Mouse (Mus musculus): ENCODE data around the gene Grasp.

Grasp gene

DNA sequence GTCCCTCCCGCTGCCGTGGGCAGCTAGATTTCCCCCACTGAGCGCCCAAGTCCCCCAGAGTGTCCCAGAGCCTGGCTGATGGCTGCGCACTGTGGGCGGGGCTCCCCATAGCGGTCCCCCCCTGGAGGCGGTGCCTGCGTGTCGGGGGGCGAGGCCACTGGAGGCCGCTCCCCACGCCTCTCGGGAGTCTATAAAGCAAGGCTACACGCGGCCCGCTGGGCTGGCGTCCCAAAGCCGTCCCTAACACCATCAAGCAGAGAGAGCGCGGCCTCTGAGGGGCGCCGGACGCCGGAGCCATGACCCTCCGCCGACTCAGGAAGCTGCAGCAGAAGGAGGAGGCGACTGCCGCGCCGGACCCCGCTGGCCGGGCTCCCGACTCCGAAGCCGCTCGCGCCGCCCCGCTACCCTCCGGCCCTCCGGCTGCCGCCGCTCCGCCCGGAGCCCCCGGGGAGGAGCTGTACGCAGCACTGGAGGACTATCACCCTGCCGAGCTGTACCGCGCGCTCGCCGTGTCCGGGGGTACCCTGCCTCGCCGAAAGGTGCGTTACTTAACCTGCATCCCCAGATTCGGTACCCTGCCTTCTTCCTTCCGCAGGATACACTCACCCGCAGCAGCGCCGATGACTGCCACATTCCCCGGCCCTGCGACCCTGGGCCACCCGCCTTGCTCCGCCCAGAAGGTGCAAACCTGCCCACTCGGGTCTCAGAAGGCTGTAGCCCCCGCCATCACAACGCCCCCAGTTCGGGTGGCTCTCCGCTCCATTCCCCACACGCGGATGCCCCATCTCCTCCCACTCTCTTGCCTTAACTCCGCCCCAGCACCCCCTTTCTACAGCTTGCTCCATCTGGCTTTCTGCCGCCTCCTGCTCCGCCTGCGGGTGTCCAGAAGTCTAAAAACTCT is at the start of gene Grasp:
TSS of gene Grasp (plus strand) at position 183 of the 901 bp plus-strand sequence.
- peak; percentile 84 for DNase-seq (ENCODE audit: low spot score)

DNA sequence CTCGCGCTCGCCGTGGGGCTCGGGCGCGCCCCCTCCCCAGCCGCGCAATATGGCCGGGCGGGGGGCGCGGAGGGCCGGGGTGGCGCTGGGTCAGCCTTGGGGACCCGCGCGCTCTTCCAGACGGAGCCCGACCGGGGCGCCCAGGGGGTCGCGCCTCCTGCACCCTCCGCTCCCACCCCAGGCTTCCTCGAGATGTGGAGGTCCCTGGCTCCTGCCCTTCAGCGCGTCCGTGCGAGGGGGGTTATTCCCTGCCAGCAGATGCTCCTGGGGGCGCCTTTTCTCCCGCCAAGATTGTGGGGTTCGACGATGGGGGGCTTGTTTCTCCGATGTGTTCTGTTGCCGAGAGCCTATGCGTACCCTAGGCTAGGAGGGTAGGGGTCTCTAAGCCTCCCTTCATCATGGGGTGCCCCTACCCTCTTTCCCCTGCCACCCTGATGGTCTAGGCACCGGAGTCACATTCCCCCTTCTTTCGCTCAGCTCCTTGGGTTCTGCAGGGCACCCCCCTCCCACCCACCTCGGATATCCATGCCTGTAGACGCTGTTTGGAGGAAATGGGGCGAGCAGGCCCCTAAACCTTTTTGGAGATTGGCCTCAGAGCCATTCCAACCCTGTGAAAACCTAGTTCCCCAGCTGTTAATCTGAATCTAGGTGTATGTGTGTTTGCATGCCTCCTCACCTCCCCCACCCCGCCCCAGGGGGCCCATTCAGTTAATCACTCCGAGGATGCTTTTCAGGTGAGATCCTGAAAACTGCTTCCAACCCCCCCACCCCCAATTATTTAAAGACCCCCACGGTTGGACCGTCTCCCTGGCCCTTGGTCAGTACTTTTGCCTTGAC is 49.5 kb upstream of the Grasp start:
- no peak for DNase-seq (ENCODE audit: low spot score)

DNA sequence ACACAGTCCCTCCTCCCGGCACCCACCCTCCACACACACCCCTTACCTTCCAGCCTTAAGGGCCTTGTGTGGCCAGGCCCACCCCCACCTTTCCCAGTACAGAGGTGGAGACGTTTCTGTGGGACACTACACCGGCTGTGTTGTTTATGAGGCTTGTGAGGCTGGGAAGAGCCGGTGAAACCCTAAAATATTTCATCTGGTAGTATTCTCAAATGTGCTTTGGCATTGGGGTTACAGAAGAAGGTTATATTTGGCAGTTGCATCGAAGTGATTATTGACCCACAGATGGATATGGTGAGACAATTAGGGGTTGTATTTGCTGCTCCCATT is 48.9 kb upstream of the Grasp start:
- DNase-seq (ENCODE audit: low spot score), result no peak

DNA sequence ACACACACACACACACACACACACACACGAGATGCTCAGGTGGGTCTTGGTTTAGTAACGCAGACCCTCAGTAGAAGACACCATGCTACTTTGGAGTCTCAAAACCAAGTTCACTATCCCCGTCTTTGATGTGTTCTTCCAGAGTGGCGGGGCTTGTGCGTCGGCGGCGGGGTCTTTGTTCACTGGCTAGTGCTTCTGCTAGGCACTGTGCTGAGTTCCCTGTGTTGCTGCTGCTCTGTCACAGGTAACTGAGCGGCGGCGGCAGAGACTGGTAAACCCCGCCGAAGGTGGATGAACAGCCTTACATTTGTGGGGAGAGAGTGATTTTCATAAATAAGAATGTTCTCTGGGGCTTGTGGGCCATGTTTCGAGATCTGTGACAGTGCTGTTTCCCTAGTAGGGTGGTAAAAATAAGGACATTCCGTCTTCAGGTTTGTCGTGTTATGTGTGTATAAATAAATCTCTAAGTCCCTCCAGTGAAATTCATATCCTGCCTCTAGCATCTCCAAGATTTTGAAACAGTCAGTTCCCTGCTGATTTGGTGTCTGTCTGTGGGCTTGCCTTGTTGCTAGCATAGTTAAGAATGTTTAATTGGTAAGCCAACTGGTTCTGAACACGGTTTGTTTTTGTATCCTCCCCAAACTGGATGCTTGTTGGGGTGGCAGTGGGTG is 48.2 kb upstream of the Grasp start:
- no peak for DNase-seq (ENCODE audit: low spot score)

DNA sequence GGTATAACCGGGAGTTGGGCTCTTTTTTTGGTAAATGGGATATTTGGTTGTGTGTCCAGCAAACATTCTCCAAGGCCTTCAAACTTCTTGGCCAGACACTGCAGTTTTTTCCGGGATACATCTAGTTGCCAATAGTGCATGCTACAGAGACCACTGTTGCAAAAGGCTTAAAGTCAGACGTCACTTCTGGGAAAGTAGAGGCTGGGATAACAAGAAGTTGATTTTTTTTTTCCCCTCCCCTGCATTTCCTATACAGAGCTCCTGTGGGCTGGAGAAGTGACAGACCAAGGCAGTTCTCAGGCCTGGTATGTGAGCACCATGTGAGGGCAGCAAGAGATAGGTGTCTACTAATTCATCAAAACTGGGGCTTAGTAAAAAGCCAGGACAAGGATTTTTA is 47.7 kb upstream of the Grasp start:
- no peak for DNase-seq (ENCODE audit: low spot score)

DNA sequence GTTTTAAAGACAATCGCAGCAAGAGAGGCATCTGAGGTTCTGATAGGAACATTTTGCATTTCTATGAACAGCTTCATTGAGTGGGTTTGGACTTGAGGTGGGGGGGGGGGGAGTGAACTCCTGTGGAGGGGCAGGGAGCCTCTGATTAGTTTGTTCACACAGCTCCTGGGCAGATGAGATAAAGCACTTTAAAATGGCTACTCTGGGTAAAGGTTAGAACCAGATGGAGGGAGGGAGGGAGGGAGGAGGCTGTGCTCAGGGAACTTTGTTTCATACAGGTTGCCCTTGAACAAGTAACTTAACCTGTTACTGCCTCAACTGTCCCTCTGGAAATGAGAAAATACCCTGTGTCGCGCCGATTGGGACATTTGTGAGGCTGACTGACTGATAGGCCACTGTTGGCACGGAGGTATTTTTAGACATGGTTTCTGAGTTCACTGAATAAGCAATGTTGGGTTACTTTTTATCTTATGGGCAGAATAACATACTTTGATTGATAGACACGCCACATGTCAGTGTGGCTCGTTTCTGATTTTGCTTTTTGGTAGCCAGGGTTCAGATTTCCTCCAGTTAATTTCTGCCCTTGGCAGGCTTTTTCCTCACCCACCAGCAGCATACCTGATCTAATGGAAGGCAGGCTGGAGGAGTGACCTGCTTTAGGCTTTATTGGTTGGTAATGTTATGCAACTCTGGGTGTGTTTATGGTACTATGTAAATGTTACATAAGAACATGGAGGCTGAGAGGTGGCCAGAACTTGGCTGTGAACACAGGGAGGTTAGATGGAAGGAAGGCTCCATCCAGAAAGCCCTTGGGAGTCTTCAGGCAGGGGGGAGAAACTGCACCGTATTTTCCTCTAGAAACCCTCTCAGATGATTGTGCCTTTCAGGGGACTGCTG is 46.9 kb upstream of the Grasp start:
- DNase-seq (ENCODE audit: low spot score), result no peak

DNA sequence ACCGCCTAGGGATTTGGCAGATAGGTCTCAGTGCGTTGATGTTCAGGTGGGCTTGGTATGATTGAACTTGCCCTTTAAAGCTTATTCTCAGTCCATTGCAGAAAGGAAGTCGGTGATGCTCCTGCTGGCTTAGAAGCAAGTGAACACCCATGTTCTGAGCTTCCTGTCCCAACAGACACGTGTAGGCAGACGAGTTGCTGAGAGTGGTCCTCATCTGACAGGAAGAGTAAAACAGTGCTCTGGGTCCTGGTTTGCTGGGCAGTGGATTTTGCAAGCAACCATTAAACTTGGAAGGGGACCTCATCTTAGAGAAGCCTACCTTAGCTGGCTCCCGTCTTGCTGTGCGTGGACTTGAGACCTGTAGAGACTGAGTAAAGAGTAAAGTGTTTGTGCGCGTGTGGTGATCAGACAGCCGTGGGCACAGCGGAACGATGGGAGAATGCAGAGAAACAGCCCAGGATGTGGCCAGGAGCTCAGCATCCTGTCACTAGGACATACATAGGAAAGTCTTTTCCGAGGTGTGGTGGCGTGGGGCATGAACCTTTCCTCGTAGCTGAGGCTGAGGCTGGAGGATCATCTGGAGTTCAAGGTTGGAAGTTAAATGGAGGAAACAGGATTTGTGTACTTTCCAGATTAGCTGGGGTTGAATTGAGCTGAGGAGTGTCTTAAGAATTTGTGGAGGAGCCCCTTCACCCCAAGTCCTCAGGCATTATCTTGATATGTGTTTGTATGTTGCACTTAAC is 43.5 kb upstream of the Grasp start:
- DNase-seq (ENCODE audit: low spot score), result no peak

DNA sequence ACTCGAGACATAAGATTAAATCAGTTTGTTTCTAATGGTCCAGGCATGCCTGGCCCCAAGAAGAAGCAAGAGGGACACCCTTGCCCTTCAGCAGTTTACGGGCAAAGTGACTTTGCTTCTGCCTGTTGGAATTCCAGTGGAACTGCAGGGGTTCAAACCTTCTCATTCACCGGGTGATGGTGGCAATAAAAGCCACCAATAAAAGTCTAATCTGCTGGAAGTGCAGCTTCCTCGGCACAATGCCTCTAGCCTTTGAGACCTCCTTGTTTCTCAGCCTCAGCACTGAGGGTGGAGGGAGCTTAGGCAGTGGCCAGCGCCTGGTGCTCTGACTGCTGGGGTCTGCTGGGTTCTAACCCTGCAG is 42.9 kb upstream of the Grasp start:
- DNase-seq (ENCODE audit: low spot score), result no peak

DNA sequence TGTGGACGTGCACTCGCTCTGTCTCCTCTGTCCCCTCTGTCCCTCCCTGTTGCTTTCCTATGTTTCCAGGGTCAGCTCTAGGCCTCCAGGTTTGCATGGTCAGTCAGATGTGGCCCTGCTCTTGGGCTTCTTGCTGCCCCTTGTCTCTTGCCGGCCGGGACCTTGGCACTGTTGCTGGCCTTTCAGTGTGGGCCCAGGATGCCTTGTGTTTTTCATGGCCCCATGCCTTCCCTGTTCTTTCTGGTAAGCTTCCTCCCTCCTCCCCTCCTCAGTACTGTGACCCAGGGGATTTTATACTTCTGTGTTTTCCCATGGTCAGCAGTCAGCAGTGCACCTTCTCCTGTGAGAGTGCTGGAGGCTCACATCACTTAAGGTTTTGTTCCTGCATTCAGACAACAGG is 42.5 kb upstream of the Grasp start:
- no peak for DNase-seq (ENCODE audit: low spot score)

DNA sequence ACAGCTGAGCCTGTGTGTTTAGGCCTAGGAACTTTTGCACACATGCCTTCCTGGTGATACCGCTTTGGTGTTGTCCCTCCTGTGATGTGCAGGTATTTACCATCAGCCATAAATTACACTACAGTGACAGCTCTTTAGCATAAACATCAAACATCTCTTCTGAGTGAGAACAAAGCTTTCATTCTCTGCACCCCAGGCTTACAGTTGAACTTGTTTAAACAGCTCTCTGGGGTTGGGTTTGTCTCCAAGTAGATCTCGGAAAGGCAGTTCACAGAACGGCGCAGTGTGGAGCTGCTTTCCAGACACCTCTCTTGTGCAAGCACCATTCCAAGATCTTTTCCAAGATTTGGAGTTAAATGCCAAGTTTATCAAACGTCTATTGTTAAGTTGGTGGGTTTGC is 41.3 kb upstream of the Grasp start:
- no peak for DNase-seq (ENCODE audit: low spot score)

DNA sequence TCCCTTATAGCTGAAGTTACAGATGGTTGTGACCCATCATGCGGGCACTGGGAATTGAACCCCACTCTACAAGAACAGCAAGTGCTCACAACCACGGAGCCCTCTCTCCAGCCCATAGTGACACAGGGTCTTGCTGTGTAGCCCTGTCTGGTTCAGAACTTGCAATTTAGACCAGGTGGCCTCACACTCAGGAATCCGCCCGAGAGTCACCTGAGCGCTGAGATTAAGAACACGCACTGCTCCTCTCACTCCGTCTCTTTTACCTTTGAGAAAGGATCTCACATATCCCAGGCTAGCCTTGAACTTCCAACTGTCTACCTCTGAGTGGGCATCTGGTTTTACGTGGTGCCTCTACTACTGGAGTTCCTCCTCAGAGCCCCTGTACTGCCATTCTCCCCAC is 39.7 kb upstream of the Grasp start:
- no peak for DNase-seq (ENCODE audit: low spot score)

DNA sequence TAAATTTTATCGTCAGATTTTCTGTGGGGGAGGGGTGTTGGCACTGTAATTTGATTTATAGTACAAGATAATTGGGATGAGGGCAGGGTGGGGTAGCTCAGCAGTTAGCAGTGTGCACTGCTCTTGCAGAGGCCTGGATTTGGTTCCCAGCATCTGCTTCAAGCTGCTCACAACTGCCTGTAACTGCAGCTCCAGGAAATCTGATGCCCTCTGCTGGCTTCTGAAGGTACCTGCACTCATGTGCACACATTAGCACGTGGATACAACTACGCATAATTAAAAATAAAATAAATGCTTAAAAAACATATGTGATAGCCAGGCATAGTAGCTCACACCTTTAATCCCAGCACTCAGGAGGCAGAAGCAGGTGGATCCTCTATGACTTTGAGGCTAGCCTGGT is 38.4 kb upstream of the Grasp start:
- no peak for DNase-seq (ENCODE audit: low spot score)

DNA sequence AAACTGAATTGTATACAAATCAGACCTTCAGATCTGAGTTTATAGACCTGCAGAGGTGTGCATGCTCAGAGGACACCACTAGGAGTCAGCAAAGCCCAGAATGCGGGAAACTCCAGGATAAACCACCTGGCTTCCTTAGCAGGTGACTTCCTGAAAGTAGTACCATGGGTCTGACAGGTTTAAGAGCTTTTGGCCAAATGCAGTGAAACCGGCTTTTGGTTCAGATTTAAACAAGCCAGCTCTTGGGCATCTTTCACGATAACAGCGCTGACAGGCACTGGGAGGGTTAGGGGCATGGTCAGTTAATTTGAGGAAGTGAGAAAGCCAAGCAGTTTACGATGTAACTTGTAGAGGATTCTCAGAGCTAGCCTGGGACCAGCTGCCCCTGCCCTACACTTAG is 36.1 kb upstream of the Grasp start:
- no peak for DNase-seq (ENCODE audit: low spot score)

DNA sequence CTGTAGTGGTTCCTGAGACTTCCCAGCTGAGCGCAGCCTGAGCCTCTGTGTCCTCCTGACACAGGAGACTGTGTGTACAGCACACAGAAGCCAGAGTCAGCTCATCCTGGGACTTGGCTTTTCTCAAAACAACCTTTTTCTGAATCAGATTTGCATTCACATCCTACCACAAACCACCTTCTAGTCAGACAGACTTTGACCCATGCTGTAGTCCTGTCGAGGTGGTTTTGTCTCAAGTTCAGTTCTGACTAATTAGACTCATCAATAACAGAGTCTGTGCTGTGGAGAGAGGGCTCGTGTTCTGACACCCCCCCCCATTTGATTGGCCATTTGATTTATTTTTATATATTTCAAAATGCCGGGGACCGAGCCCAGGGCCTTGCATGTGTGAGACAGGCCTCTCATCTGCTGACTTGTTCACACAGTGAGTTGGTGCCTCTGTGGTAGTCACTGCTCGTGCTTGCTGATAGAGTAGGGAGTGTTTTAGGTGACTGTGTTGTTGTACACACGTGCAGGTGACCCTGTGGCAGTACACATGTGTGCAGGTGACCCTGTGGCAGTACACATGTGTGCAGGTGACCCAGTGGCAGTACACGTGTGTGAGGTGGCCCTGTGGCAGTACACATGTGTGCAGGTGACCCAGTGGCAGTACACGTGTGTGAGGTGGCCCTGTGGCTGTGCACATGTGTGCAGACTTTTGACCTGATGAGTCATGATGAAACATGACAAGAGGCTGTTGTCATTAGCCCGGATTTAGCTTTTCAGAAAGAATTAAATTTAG is 33.8 kb upstream of the Grasp start:
- no peak for DNase-seq (ENCODE audit: low spot score)

DNA sequence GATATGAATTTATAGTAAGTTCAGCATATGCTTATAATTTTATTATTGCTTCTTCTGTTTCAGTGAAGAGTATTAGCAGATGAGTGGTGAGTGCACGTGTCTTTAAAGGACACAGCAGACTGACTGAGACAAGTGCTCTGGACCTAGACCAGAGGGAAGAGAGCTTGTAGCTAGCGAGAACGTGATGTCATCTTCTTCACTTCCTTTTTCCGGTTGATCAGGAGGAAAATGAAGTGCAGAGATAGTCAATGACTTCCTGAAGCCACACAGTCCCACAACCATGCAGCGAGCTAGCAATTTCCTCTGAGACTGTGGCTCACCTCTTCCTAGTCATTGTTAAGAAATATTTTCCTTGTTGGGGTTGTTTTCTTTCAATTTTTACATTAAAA is 33.2 kb upstream of the Grasp start:
- no peak for DNase-seq (ENCODE audit: low spot score)

DNA sequence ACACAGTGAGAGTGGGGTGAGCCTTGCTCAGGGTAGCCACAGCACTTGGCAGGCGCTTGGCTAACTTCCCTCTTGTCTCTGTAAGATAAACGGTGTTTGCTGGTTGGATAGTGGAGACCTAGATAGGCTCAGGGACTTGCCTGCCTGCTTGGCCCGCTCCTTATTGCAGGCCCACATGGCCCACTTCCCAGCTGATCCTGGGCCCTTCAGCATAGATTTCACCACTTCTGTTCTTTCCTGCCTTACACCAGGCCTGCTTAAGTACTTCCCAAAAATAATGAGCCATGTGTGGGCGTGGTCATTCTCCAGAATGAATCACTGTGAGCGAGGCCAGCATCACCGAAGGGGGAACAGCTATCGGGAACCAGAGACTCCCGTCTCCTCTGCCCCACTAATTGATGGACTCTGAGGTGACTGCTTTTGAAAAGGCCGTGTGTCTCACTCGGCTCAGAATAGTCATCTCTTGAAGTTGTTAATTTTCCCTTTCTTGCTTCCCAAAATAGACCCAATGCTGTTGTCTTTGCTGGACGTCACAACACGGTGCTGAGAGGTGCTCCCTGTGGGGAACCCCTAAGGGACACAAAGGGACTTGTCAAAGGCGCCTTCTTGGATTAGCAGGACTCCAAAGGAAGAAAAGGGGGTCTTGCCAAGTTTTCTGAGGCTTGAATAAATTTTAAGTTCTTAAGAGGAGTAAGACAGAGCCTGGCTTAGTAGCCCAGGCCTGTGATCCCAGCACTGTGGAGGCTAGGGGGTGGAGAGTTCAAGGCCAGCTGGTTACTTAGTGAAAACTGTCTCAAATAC is 32.3 kb upstream of the Grasp start:
- no peak for DNase-seq (ENCODE audit: low spot score)

DNA sequence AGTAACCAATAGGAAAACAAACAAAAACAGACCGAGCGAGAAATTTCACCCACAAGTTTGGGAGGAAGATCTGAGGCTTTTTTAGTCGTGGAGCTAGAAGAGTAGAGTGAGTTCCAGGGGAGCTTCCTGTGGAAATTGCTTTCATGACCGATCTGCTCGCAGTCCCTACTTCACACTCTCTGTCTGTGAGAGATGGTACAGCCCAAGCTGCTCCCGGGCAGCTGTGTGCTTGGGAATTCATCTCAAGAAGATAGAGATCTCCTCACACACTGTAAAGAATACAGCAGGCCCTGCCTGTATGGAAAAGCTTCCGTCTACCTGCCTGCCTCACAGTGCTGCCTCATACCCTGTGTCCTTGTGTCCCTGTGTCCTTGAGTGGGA is 31.7 kb upstream of the Grasp start:
- no peak for DNase-seq (ENCODE audit: low spot score)

DNA sequence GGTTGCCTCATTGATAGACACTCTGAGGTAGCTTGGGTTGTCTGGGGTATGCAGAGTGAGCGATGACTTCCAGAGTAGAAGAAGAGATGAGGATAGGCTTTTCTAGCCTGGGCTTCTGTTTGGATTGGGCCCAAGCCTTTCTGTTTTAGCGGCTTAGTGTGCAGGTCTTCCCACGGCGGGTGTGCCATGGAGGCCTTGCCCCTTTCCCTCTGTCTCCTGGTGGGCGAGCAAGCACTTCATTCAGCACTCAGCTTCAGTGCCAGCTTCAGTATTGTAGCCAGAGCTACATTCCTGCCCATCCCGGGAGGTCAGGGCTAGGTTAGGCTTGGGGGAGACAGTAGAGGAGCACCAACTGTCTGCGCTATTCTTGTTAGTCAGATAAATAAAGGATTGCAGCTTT is 31.3 kb upstream of the Grasp start:
- DNase-seq (ENCODE audit: low spot score), result no peak

DNA sequence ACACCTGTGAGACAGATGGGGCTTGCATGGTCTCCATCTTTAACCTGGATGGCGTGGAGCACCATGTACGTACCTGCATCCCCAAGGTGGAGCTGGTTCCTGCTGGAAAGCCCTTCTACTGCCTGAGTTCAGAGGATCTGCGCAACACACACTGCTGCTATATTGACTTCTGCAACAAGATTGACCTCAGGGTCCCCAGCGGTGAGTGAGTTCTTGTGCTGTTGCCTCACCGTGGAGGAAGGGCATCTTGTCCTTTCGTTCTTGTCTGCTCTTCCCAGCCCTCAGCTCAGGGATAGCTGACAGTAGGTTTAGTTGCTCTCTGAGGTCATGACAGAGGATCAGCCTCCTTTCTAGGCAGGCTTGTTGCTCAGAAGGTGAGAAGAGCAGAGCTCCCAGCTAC is 30.0 kb upstream of the Grasp start:
- no peak for DNase-seq (ENCODE audit: low spot score)

Measured in left cerebral cortex, adult 11 months (tissue).